ENCODE assay signal across 17 mouse cellular contexts in the genomic region with DNA sequence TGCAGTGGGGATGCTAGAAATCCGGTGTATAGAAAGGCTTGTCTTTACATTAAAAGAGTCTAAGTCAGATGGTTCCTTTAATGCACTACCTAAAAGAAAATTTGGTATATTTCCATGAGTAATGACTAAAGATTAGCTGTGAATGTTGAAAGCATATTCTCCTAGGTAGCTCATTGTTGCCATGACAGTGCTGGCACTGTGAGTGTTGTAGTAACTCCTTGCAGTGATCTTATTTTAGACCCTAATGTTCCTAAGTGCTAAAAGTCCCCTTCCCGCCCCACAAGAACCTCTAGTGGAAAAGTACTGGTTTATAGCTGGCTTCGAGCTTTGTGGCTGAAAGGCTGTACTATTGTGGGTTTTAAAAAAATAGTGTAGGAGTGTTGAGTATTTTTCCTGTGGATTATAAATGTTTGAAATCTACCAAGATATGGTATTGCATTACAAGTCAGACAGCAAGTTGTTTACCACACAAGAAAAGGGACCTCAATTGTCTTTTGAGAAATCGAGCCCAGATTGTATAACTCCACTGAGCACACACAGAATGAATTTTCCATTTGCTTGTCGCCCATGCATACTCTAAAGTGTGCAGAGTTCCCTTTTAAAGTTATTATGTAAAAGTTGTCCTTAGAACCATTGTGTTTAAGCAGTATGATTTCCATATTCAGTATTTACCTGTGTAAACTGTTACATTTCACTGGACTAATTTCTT. TPM values are rescaled to one million over a fixed set of nuclear protein-coding genes. Genes with fewer than 3 reads are reported as not detected.
A peak's percentile ranks its signal among the peaks of the same experiment; 100 is the strongest.
DNase-seq lines count a peak whose midpoint lies in the region; TF ChIP-seq lines count a peak whose summit lies in the region.
"Had no signal": no experiment of that assay in that cellular context is flagged by ENCODE, and none has a peak within 500 bp of the region (broad histone marks: within the 10 kb centered on the region; RNA-seq: fewer than 3 reads in every experiment).

No protein-coding gene starts in this region.

- WGBS in kidney, adult 2 months: 50% methylated on average over 5 of the region's 5 CpGs

- H3K27me3 ChIP-seq in kidney, adult 2 months (replicated peaks; ENCODE audit: control insufficient read depth, insufficient read depth, low read length): no peaks in the 10 kb centered on the region
- H3K27me3 ChIP-seq: embryonic facial prominence, embryonic 15.5 days; forebrain, embryonic 15.5 days; hindbrain, embryonic 15.5 days; liver, embryonic 13.5 days had no signal

- TF ChIP-seq POLR2A in kidney, adult 2 months (IDR thresholded peaks at IDR 0.05; ENCODE audit: low read depth, low read length): no peak

- no peak overlapping the region for H3K27ac ChIP-seq in kidney, adult 2 months (ENCODE audit: insufficient read depth, low read depth, low read length)
- H3K27ac ChIP-seq: embryonic facial prominence, embryonic 15.5 days; forebrain, embryonic 15.5 days; hindbrain, embryonic 15.5 days; liver, embryonic 13.5 days had no signal

- no peaks in the 10 kb centered on the region for H3K4me1 ChIP-seq in kidney, adult 2 months (ENCODE audit: control insufficient read depth, insufficient read depth, low read length)
- H3K4me1 ChIP-seq: embryonic facial prominence, embryonic 15.5 days; hindbrain, embryonic 15.5 days had no signal

- H3K36me3 ChIP-seq in kidney, adult 2 months (ENCODE audit: control insufficient read depth, insufficient read depth, low read length): no peaks in the 10 kb centered on the region
- H3K36me3 ChIP-seq: embryonic facial prominence, embryonic 15.5 days; forebrain, embryonic 15.5 days; hindbrain, embryonic 15.5 days; liver, embryonic 13.5 days had no signal

- no peak overlapping the region for H3K4me3 ChIP-seq in kidney, adult 2 months (ENCODE audit: insufficient read depth, low read depth, low read length)
- H3K4me3 ChIP-seq: embryonic facial prominence, embryonic 15.5 days; forebrain, embryonic 15.5 days; hindbrain, embryonic 15.5 days; liver, embryonic 13.5 days had no signal

- peak; percentile 38 for DNase-seq in gastrocnemius, adult 18-20 months (ENCODE audit: low spot score)
- DNase-seq in gastrocnemius, adult 8-10 months (ENCODE audit: low spot score in 2 of 2): no peak
- DNase-seq in kidney, adult 2 months: peak; percentile 16
- no peak for DNase-seq in kidney, adult 8-10 months
- DNase-seq in 416B (ENCODE audit: low read depth): peak; percentile 18
- peak; percentile 46 to 55 for DNase-seq in left cerebral cortex, adult 9 months (ENCODE audit: low spot score in 2 of 2)
- no peak for DNase-seq in urinary bladder, postnatal 36 days (ENCODE audit: low spot score in 2 of 2)
- no peak for DNase-seq in cerebellum, postnatal 10 days
- DNase-seq: adrenal gland, postnatal 25 days; cerebellum, postnatal 36 days; kidney, adult 9 months; liver, embryonic 13.5 days; right cerebral cortex, postnatal 25 days; thymus, postnatal 36 days had no signal

- no peak for TF ChIP-seq CTCF in kidney, adult 2 months (conservative IDR thresholded peaks at IDR 0.05; ENCODE audit: insufficient read depth, insufficient read length, low read depth, low read length)

RNA-seq across cellular contexts. Expression of a gene that starts 13.0 kb away (rescaled TPM):
- 10 to 100 TPM; 17.0 to 40.1 TPM for total RNA-seq in gastrocnemius, adult 18-20 months (2021)
- total RNA-seq in gastrocnemius, adult 8-10 months (2022): 10 to 100 TPM; 12.7 to 32.8 (median 20.0) TPM
- 10.4 and 13.2 TPM in 2 replicates for polyA plus RNA-seq in kidney, adult 2 months (2012; rRNA removed)

RNA-seq across cellular contexts. Expression of a gene that starts 13.1 kb away (rescaled TPM):
- total RNA-seq in gastrocnemius, adult 18-20 months (2021): 1 to 10 TPM; 2.0 to 2.6 TPM
- 1 to 10 TPM; 2.1 to 3.5 (median 3.3) TPM for total RNA-seq in gastrocnemius, adult 8-10 months (2022)
- polyA plus RNA-seq in kidney, adult 2 months (2012; rRNA removed): 1.6 and 1.9 TPM in 2 replicates

Comparison
In these comparisons a context has a peak if more than half of its experiments do, and no peak if none do; other contexts are left out.
1. DNase-seq: peak in gastrocnemius, adult 18-20 months (single experiment), kidney, adult 2 months (single experiment), 416B (single experiment) and left cerebral cortex, adult 9 months (2 of 2); none in gastrocnemius, adult 8-10 months (0 of 2), kidney, adult 8-10 months (0 of 2), urinary bladder, postnatal 36 days (0 of 2) and cerebellum, postnatal 10 days (0 of 2).